Mouse (Mus musculus) spleen, adult 2 months (tissue): ENCODE measurements at regions not wholly inside any gene's neighbourhood (a gene's known extent, or its start where the extent isn't known, plus 50 kb on each side); places are given as distances from the start of the nearest gene placed in this dataset.

Source experiments
- DNase-seq, 2 experiments: peaks; one replicate each; pipeline versions ENCODE4 v3.0.0 to v3.0.0-alpha.2; 2012 to 2021; ENCODE audit warnings: low spot score in 2 of 2, low read depth in 1 of 2
- H3K27ac ChIP-seq: fragments of 200-500 bp; 2 replicates; pipeline ENCODE4 v1.5.1; 2012; ENCODE audit warnings: low read length, inconsistent platforms; ENCODE audit not compliant: insufficient read depth
- H3K27me3 ChIP-seq: fragments of 200-500 bp; 2 replicates; pipeline ENCODE4 v1.6.1; 2012; ENCODE audit warnings: mild to moderate bottlenecking, moderate library complexity, low read length, inconsistent platforms; ENCODE audit not compliant: control insufficient read depth, insufficient read depth
- H3K36me3 ChIP-seq: fragments of 200-500 bp; 2 replicates; pipeline ENCODE4 v1.6.1; 2012; ENCODE audit warnings: mild to moderate bottlenecking, low read length, inconsistent platforms; ENCODE audit not compliant: control insufficient read depth, insufficient read depth
- H3K4me1 ChIP-seq: fragments of 200-500 bp; 2 replicates; pipeline ENCODE4 v1.6.1; 2011; ENCODE audit warnings: inconsistent platforms; ENCODE audit not compliant: control insufficient read depth, insufficient read depth, insufficient read length
- H3K4me3 ChIP-seq: fragments of 200-500 bp; 2 replicates; pipeline ENCODE4 v1.5.1; 2011; ENCODE audit warnings: mild to moderate bottlenecking, inconsistent platforms; ENCODE audit not compliant: insufficient read depth, insufficient read length; ENCODE audit errors: extremely low read depth
- CTCF ChIP-seq: fragments of 200-500 bp; IDR thresholded peaks from 2 replicates; pipeline ENCODE4 v1.5.1; 2011; ENCODE audit warnings: mild to moderate bottlenecking, inconsistent platforms; ENCODE audit not compliant: insufficient read depth, insufficient read length, insufficient replicate concordance; ENCODE audit errors: extremely low read depth
- POLR2A ChIP-seq: fragments of 200-500 bp; IDR thresholded peaks from 2 replicates; pipeline ENCODE4 v1.6.1; 2011; ENCODE audit warnings: low read depth, low read length, inconsistent platforms
- WGBS: fragments of 180-500 bp; shearing (Covaris S2); methylation state at CpG from one replicate; pipeline ENCODE4 v1.1.7; 2018; 5-methylcytosine and 5-hydroxymethylcytosine counted together

DNA sequence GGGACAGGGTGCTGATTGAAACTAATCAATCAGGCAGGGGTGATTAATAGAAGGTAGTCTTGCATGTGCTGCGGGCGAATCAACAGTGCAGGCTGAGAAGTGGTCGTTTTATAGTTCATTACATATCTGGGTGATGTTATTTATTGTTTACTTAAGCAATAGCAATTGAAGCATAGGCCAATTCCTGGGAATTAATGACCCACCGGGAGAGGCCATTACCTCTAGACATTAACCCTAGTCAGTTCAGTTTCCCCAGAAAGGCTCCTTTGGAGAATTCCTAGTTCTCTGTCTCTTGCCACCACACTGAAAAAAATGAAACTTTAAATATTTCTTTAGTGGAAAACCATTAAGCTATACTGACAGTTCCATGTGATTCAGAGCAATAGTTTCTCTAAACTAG, 236.6 kb downstream of the Samd5 start:
- H3K4me1 ChIP-seq, result no peaks in the 10 kb centered on the region
- 90% methylated on average over 4 of the region's 4 CpGs for WGBS
- DNase-seq, result no peak
- no peak overlapping the region for H3K27ac ChIP-seq
- H3K36me3 ChIP-seq, result no peaks in the 10 kb centered on the region
- H3K4me3 ChIP-seq, result no peak overlapping the region
- H3K27me3 ChIP-seq, result no peaks in the 10 kb centered on the region
- no peak for TF ChIP-seq CTCF
- no peak for TF ChIP-seq POLR2A

DNA sequence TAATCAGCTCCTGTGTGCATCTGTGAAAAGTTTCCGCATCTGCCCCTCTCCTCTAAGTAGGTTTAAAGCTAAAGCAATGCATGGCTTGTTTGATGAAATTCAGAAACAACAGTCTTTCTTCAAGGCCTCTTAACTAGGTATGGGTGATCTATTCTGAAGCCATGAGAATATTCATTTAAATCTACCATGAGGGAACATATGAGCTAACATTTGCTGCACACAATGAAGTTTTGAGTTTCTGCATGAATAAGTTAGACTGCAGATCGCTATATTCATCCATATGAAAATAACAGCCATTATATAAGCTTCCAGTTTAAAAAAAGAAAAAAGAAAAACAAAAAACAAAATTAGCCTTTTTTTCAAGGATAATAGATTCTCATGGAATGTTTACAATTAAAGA, 245.9 kb downstream of the Samd5 start:
- no peak for DNase-seq
- H3K27me3 ChIP-seq, result no peaks in the 10 kb centered on the region
- no peaks in the 10 kb centered on the region for H3K36me3 ChIP-seq
- 90% methylated on average over 2 of the region's 2 CpGs for WGBS
- H3K4me3 ChIP-seq, result no peak overlapping the region
- H3K4me1 ChIP-seq, result no peaks in the 10 kb centered on the region
- no peak for TF ChIP-seq CTCF
- no peak for TF ChIP-seq POLR2A
- no peak overlapping the region for H3K27ac ChIP-seq

DNA sequence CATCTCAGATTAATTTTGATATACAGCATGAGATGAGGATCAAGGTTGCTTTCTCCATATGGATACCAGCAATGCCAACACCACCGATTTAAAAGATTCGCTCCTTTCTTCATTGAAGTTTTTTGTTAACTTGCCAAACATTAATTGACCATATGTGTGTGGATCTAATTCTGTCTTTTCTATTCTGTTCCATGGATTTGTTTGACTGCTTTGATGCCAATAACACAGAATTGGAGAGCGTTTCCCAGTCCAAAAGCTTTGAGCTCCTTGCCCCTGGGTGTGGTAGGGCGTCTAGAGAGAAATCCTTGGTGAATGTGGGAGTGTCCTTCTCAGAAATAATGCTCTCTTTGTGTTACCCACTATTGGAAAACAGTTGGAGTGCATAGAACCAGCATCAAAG, 254.3 kb downstream of the Samd5 start:
- Histone ChIP-seq H3K4me3 (no peak overlapping the region), H3K27ac (no peak overlapping the region), H3K4me1 (no peaks in the 10 kb centered on the region), H3K36me3 (no peaks in the 10 kb centered on the region), H3K27me3 (no peaks in the 10 kb centered on the region)
- DNase-seq, result no peak
- 84% methylated on average over 4 of the region's 4 CpGs for WGBS
- no peak for TF ChIP-seq CTCF
- TF ChIP-seq POLR2A, result no peak

DNA sequence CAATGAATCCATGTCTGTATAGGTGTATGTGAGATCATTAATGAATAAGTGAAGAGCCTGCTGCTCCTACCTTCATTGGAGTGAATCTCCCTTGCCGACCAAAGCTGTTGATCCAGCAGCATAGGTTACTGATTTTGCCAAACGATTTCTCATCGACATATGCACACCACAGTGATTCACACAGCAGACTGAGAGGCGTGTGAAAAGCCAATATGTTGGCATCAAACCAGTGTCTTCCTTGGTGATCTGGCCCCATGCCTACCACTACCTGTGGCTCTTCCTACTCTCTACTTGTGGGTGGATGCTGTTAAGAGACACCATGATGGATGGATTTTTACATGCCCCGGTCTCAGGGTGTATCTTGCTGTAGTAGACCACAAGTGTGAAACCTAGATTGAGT, 258.3 kb downstream of the Samd5 start:
- H3K27ac ChIP-seq, result no peak overlapping the region
- H3K27me3 ChIP-seq, result no peaks in the 10 kb centered on the region
- no peak for DNase-seq
- WGBS, result 95% methylated on average over 5 of the region's 5 CpGs
- no peaks in the 10 kb centered on the region for H3K36me3 ChIP-seq
- no peaks in the 10 kb centered on the region for H3K4me1 ChIP-seq
- no peak for TF ChIP-seq POLR2A
- no peak for TF ChIP-seq CTCF
- H3K4me3 ChIP-seq, result no peak overlapping the region

DNA sequence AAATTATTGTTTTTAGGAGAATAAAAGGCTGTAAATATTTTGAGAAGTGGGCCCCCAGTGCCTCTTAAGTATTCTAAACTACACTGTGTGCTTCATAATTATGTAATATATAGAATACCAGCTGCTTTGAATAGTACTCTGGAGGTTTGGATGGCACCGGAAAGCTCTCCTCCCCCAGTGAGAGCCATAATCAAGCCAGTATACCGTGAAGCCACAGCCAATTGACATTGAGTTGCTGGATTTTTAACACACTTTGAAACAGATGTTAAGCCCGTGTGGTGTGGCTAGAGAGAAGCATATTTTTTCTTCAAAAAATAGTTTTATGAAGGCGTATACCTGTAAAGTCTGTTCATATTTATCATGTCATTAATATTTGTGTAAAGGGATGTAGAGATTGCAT, 268.9 kb downstream of the Samd5 start:
- H3K27me3 ChIP-seq, result no peaks in the 10 kb centered on the region
- no peak for DNase-seq
- no peak for TF ChIP-seq CTCF
- TF ChIP-seq POLR2A, result no peak
- H3K27ac ChIP-seq, result no peak overlapping the region
- H3K36me3 ChIP-seq, result no peaks in the 10 kb centered on the region
- H3K4me3 ChIP-seq, result no peak overlapping the region
- no peaks in the 10 kb centered on the region for H3K4me1 ChIP-seq
- 88% methylated on average over 4 of the region's 4 CpGs for WGBS

DNA sequence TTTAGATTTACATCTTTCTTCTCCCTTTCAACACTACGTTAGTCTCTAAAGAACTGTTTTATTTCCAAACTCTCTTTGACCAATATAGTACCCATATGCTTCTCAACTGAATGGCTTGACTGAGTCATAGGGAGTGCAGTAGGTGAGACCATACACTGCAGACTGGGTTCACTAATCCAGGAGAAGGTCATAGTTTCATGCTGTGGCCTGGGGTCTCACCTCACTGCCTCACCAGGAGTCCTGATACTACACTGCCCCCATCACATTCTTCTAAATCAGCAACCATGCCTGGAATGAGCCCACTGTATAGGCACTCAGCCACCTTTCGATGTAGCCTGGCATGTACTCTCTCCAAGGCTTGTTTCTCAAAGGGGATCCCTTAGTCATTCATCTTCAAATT, 269.6 kb downstream of the Samd5 start:
- H3K4me1 ChIP-seq, result no peaks in the 10 kb centered on the region
- no peak overlapping the region for H3K27ac ChIP-seq
- no peaks in the 10 kb centered on the region for H3K36me3 ChIP-seq
- H3K27me3 ChIP-seq, result no peaks in the 10 kb centered on the region
- TF ChIP-seq POLR2A (no peak), CTCF (no peak)
- no peak overlapping the region for H3K4me3 ChIP-seq
- WGBS, result 86% methylated on average over 2 of the region's 2 CpGs
- no peak for DNase-seq

DNA sequence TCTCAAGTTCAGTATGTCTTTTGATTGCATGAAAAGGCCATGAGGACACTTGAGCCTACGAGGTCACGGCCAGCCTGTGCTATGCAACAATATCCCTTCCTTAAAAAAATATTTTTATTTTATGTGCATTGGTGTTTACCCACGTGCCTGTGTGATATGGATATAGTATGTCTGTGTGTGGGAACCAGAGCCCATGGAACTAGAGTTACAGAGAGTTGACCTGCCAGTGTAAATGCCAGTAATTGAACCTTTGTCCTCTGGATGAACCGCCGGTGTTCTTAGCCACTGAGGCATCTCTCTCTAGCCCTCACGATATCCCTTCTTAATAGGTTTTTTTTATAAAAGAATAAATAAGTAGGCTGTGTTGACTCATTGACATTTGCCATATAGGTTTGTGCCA, 270.0 kb downstream of the Samd5 start:
- Histone ChIP-seq H3K36me3 (no peaks in the 10 kb centered on the region), H3K4me1 (no peaks in the 10 kb centered on the region), H3K4me3 (no peak overlapping the region), H3K27me3 (no peaks in the 10 kb centered on the region), H3K27ac (no peak overlapping the region)
- no peak for DNase-seq
- 89% methylated on average over 6 of the region's 6 CpGs for WGBS
- no peak for TF ChIP-seq POLR2A
